Mouse (Mus musculus): ENCODE results near the gene Wnt9b. TPM values are rescaled to one million over a fixed set of nuclear protein-coding genes. Genes with fewer than 3 reads are reported as not detected.

The Wnt9b gene
- polyA plus RNA-seq, 1 experiment from 2014 or later: 0.92 TPM

GRCm38 (mm10) chr11:103716971-103717370, 32.6 kb downstream of the Wnt9b start:
- 30% methylated on average over 9 of the region's 9 CpGs for WGBS
- Histone ChIP-seq H3K36me3 (ENCODE audit: control insufficient read depth, insufficient read depth, low read length) (no peaks in the 10 kb centered on the region), H3K4me1 (ENCODE audit: control insufficient read depth, insufficient read depth, low read length) (peaks cover 5% of the 10 kb centered on the region), H3K4me3 (ENCODE audit: low read depth, low read length) (no peak overlapping the region), H3K27me3 (ENCODE audit: control insufficient read depth, insufficient read depth, low read depth, low read length) (no peaks in the 10 kb centered on the region), H3K27ac (ENCODE audit: low read length) (peak overlapping the region; percentile 42; the same call in 1 of the 2 replicates), H3K9me3 (replicated peaks; ENCODE audit: control insufficient read depth, low read length, poor library complexity, severe bottlenecking) (no peaks in the 10 kb centered on the region), H3K9ac (ENCODE audit: low read depth, low read length) (no peak overlapping the region), H3K4me2 (ENCODE audit: low read length) (no peak overlapping the region)
- ATAC-seq: no peak

- no peaks in the 10 kb centered on the region for H3K4me1 ChIP-seq (ENCODE audit: control insufficient read depth, insufficient read depth, low read length)
- no peak for ATAC-seq
- H3K27me3 ChIP-seq (ENCODE audit: control insufficient read depth, insufficient read depth, low read depth, low read length): no peaks in the 10 kb centered on the region
- no peak overlapping the region for H3K4me3 ChIP-seq (ENCODE audit: low read depth, low read length)
- 87% methylated on average over 2 of the region's 2 CpGs for WGBS
- no peaks in the 10 kb centered on the region for H3K9me3 ChIP-seq (replicated peaks; ENCODE audit: control insufficient read depth, low read length, poor library complexity, severe bottlenecking)
- H3K36me3 ChIP-seq (ENCODE audit: control insufficient read depth, insufficient read depth, low read length): no peaks in the 10 kb centered on the region
- no peak overlapping the region for H3K9ac ChIP-seq (ENCODE audit: low read depth, low read length)
- no peak overlapping the region for H3K27ac ChIP-seq (ENCODE audit: low read length)
- no peak overlapping the region for H3K4me2 ChIP-seq (ENCODE audit: low read length)
Measured at GRCm38 (mm10) chr11:103714074-103714473, 35.5 kb downstream of the Wnt9b start.

- Histone ChIP-seq H3K36me3 (ENCODE audit: control insufficient read depth, insufficient read depth, low read length) (no peaks in the 10 kb centered on the region), H3K9me3 (replicated peaks; ENCODE audit: control insufficient read depth, low read length, poor library complexity, severe bottlenecking) (no peaks in the 10 kb centered on the region), H3K4me2 (ENCODE audit: low read length) (no peak overlapping the region), H3K4me1 (ENCODE audit: control insufficient read depth, insufficient read depth, low read length) (no peaks in the 10 kb centered on the region), H3K27me3 (ENCODE audit: control insufficient read depth, insufficient read depth, low read depth, low read length) (no peaks in the 10 kb centered on the region), H3K4me3 (ENCODE audit: low read depth, low read length) (no peak overlapping the region), H3K27ac (ENCODE audit: low read length) (no peak overlapping the region), H3K9ac (ENCODE audit: low read depth, low read length) (no peak overlapping the region)
- WGBS: 68% methylated on average over 28 of the region's 28 CpGs
- no peak for ATAC-seq
Measured at GRCm38 (mm10) chr11:103711851-103712587, 37.6 kb downstream of the Wnt9b start.

- WGBS: 93% methylated on average over 1 of the region's 1 CpGs
- no peaks in the 10 kb centered on the region for H3K27me3 ChIP-seq (ENCODE audit: control insufficient read depth, insufficient read depth, low read depth, low read length)
- H3K4me3 ChIP-seq (ENCODE audit: low read depth, low read length): no peak overlapping the region
- H3K9me3 ChIP-seq (replicated peaks; ENCODE audit: control insufficient read depth, low read length, poor library complexity, severe bottlenecking): no peaks in the 10 kb centered on the region
- H3K36me3 ChIP-seq (ENCODE audit: control insufficient read depth, insufficient read depth, low read length): no peaks in the 10 kb centered on the region
- H3K9ac ChIP-seq (ENCODE audit: low read depth, low read length): no peak overlapping the region
- H3K27ac ChIP-seq (ENCODE audit: low read length): no peak overlapping the region
- no peaks in the 10 kb centered on the region for H3K4me1 ChIP-seq (ENCODE audit: control insufficient read depth, insufficient read depth, low read length)
- ATAC-seq: no peak
- no peak overlapping the region for H3K4me2 ChIP-seq (ENCODE audit: low read length)
Measured at GRCm38 (mm10) chr11:103709982-103710381, 39.6 kb downstream of the Wnt9b start.

GRCm38 (mm10) chr11:103707005-103707404, 42.6 kb downstream of the Wnt9b start:
- Histone ChIP-seq H3K27me3 (ENCODE audit: control insufficient read depth, insufficient read depth, low read depth, low read length) (no peaks in the 10 kb centered on the region), H3K36me3 (ENCODE audit: control insufficient read depth, insufficient read depth, low read length) (no peaks in the 10 kb centered on the region), H3K27ac (ENCODE audit: low read length) (no peak overlapping the region), H3K4me2 (ENCODE audit: low read length) (no peak overlapping the region), H3K4me3 (ENCODE audit: low read depth, low read length) (no peak overlapping the region), H3K4me1 (ENCODE audit: control insufficient read depth, insufficient read depth, low read length) (no peaks in the 10 kb centered on the region), H3K9me3 (replicated peaks; ENCODE audit: control insufficient read depth, low read length, poor library complexity, severe bottlenecking) (no peaks in the 10 kb centered on the region), H3K9ac (ENCODE audit: low read depth, low read length) (no peak overlapping the region)
- WGBS: 75% methylated on average over 8 of the region's 8 CpGs
- no peak for ATAC-seq

- no peaks in the 10 kb centered on the region for H3K9me3 ChIP-seq (replicated peaks; ENCODE audit: control insufficient read depth, low read length, poor library complexity, severe bottlenecking)
- peaks cover 16% of the 10 kb centered on the region for H3K4me1 ChIP-seq (ENCODE audit: control insufficient read depth, insufficient read depth, low read length)
- H3K27ac ChIP-seq (ENCODE audit: low read length): peak overlapping the region; percentile 98
- no peaks in the 10 kb centered on the region for H3K36me3 ChIP-seq (ENCODE audit: control insufficient read depth, insufficient read depth, low read length)
- peak overlapping the region; percentile 72 for H3K9ac ChIP-seq (ENCODE audit: low read depth, low read length)
- H3K27me3 ChIP-seq (ENCODE audit: control insufficient read depth, insufficient read depth, low read depth, low read length): no peaks in the 10 kb centered on the region
- peak; percentile 9; the same call in 1 of the 2 replicates for ATAC-seq
- WGBS: 61% methylated on average over 2 of the region's 2 CpGs
- H3K4me2 ChIP-seq (ENCODE audit: low read length): peak overlapping the region; percentile 64
- H3K4me3 ChIP-seq (ENCODE audit: low read depth, low read length): peak overlapping the region; percentile 80
Measured at GRCm38 (mm10) chr11:103698226-103698625, 51.4 kb downstream of the Wnt9b start.

- H3K27me3 ChIP-seq (ENCODE audit: control insufficient read depth, insufficient read depth, low read depth, low read length): no peaks in the 10 kb centered on the region
- H3K4me2 ChIP-seq (ENCODE audit: low read length): peak within 1 kb of the TSS; percentile 64
- no peaks in the 10 kb centered on the region for H3K36me3 ChIP-seq (ENCODE audit: control insufficient read depth, insufficient read depth, low read length)
- peak within 1 kb of the TSS; percentile 80 for H3K4me3 ChIP-seq (ENCODE audit: low read depth, low read length)
- peaks cover 16% of the 10 kb centered on the region for H3K4me1 ChIP-seq (ENCODE audit: control insufficient read depth, insufficient read depth, low read length)
- WGBS: under 1% methylated on average over 57 of the region's 57 CpGs
- peak; percentile 98 for ATAC-seq
- H3K27ac ChIP-seq (ENCODE audit: low read length): peak within 1 kb of the TSS; percentile 98
- H3K9me3 ChIP-seq (replicated peaks; ENCODE audit: control insufficient read depth, low read length, poor library complexity, severe bottlenecking): no peaks in the 10 kb centered on the region
- H3K9ac ChIP-seq (ENCODE audit: low read depth, low read length): peak within 1 kb of the TSS; percentile 72
Measured at GRCm38 (mm10) chr11:103697565-103698176, 52.0 kb downstream of the Wnt9b start, which contains the start of gene Gosr2. Gene Gosr2, minus strand, starts transcription at chr11:103697898.

GRCm38 (mm10) chr11:103696851-103697564, 52.6 kb downstream of the Wnt9b start:
- no peak for ATAC-seq
- Histone ChIP-seq H3K27ac (ENCODE audit: low read length) (peak overlapping the region; percentile 98), H3K9ac (ENCODE audit: low read depth, low read length) (peak overlapping the region; percentile 72), H3K4me1 (ENCODE audit: control insufficient read depth, insufficient read depth, low read length) (peaks cover 16% of the 10 kb centered on the region), H3K27me3 (ENCODE audit: control insufficient read depth, insufficient read depth, low read depth, low read length) (no peaks in the 10 kb centered on the region), H3K4me2 (ENCODE audit: low read length) (peak overlapping the region; percentile 64), H3K36me3 (ENCODE audit: control insufficient read depth, insufficient read depth, low read length) (no peaks in the 10 kb centered on the region), H3K4me3 (ENCODE audit: low read depth, low read length) (peak overlapping the region; percentile 80), H3K9me3 (replicated peaks; ENCODE audit: control insufficient read depth, low read length, poor library complexity, severe bottlenecking) (no peaks in the 10 kb centered on the region)
- WGBS: 2% methylated on average over 18 of the region's 18 CpGs

- Histone ChIP-seq H3K36me3 (ENCODE audit: control insufficient read depth, insufficient read depth, low read length) (peaks cover 3% of the 10 kb centered on the region; the same call in 1 of the 2 replicates), H3K4me2 (ENCODE audit: low read length) (no peak overlapping the region), H3K4me3 (ENCODE audit: low read depth, low read length) (no peak overlapping the region), H3K4me1 (ENCODE audit: control insufficient read depth, insufficient read depth, low read length) (peaks cover 17% of the 10 kb centered on the region), H3K9me3 (replicated peaks; ENCODE audit: control insufficient read depth, low read length, poor library complexity, severe bottlenecking) (no peaks in the 10 kb centered on the region), H3K27me3 (ENCODE audit: control insufficient read depth, insufficient read depth, low read depth, low read length) (no peaks in the 10 kb centered on the region), H3K9ac (ENCODE audit: low read depth, low read length) (no peak overlapping the region), H3K27ac (ENCODE audit: low read length) (no peak overlapping the region)
- 63% methylated on average over 1 of the region's 1 CpGs for WGBS
- ATAC-seq: no peak
Measured at GRCm38 (mm10) chr11:103693241-103693640, 56.4 kb downstream of the Wnt9b start.

Measured in midbrain, embryonic 16.5 days (tissue).